Mouse (Mus musculus) olfactory bulb, adult 2 months (tissue): ENCODE data around the gene Cbarp.

Experiments used
- CTCF ChIP-seq: fragments of 200-500 bp; IDR thresholded peaks from 2 replicates; pipeline ENCODE4 v1.5.1; 2012; ENCODE audit warnings: low read depth, mild to moderate bottlenecking, low read length, moderate library complexity; ENCODE audit not compliant: insufficient read depth
- POLR2A ChIP-seq: fragments of 200-500 bp; IDR thresholded peaks from 2 replicates; pipeline ENCODE4 v1.6.1; 2012; ENCODE audit warnings: mild to moderate bottlenecking, low read depth, low read length, moderate library complexity; ENCODE audit not compliant: insufficient read depth

DNA sequence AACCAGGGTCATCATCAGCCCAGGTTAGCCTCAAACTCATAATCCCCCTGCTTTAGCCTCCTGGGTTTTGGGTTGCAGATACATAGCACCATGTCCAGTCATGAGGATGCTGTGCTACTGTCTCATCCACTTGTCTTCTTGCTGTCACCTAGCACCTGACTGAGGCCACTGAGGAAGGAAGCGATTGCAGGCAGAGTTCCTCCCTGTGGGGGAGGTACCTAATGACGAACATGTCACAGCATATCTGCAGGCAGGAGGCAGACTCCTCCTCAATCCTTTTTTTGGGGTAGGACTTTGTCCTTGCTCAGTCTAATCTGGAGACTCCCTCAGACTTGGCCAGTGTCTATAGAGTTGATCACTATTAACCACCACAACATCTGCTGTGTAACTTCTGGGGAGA lies 19.0 kb downstream of the Cbarp start:
- no peak for TF ChIP-seq CTCF
- TF ChIP-seq POLR2A: no peak
